Mouse (Mus musculus) ovary, postnatal 14 days (tissue): ENCODE data around the gene Trpv2.

ENCODE experiments used
- DNase-seq: peaks from one replicate; pipeline ENCODE4 v3.0.0; 2022; ENCODE audit warnings: low spot score

Trpv2 gene

GRCm38 (mm10) chr11:62630225-62630821 lies 56.0 kb downstream of the Trpv2 start:
- no peak for DNase-seq

- DNase-seq, result no peak
Observed at GRCm38 (mm10) chr11:62631138-62631537, 56.9 kb downstream of the Trpv2 start.

- no peak for DNase-seq
Observed at GRCm38 (mm10) chr11:62635406-62635805, 61.1 kb downstream of the Trpv2 start.

GRCm38 (mm10) chr11:62636105-62636839 lies 62.0 kb downstream of the Trpv2 start:
- DNase-seq, result no peak

GRCm38 (mm10) chr11:62636840-62637221 lies 62.5 kb downstream of the Trpv2 start:
- no peak for DNase-seq

- DNase-seq, result no peak
Observed at GRCm38 (mm10) chr11:62637401-62637800, 63.1 kb downstream of the Trpv2 start.

GRCm38 (mm10) chr11:62637806-62638205 lies 63.5 kb downstream of the Trpv2 start:
- no peak for DNase-seq

GRCm38 (mm10) chr11:62638402-62638801 lies 64.1 kb downstream of the Trpv2 start:
- DNase-seq, result no peak

- DNase-seq, result no peak
Observed at GRCm38 (mm10) chr11:62640378-62640777, 66.1 kb downstream of the Trpv2 start.

GRCm38 (mm10) chr11:62642023-62642844 lies 67.9 kb downstream of the Trpv2 start:
- DNase-seq, result no peak

- DNase-seq, result peak; percentile 57
Observed at GRCm38 (mm10) chr11:62643011-62643631, 68.8 kb downstream of the Trpv2 start.

GRCm38 (mm10) chr11:62643681-62644363 lies 69.5 kb downstream of the Trpv2 start:
- DNase-seq, result no peak

- no peak for DNase-seq
Observed at GRCm38 (mm10) chr11:62644602-62645336, 70.5 kb downstream of the Trpv2 start.

- no peak for DNase-seq
Observed at GRCm38 (mm10) chr11:62645337-62645675, 71.0 kb downstream of the Trpv2 start.

- DNase-seq, result no peak
Observed at GRCm38 (mm10) chr11:62645732-62646494, 71.6 kb downstream of the Trpv2 start.

- DNase-seq, result no peak
Observed at GRCm38 (mm10) chr11:62646495-62646843, 72.2 kb downstream of the Trpv2 start.

GRCm38 (mm10) chr11:62646958-62647515 lies 72.8 kb downstream of the Trpv2 start:
- DNase-seq, result no peak

GRCm38 (mm10) chr11:62647661-62648590 lies 73.6 kb downstream of the Trpv2 start, which contains the start of gene Lrrc75a:
TSS of gene Lrrc75a (minus strand) at chr11:62648523.
- DNase-seq, result no peak
